Mouse (Mus musculus): ENCODE data around the gene Ints3. TPM values are rescaled to one million over a fixed set of nuclear protein-coding genes. Genes with fewer than 3 reads are reported as not detected.
A peak's percentile ranks its signal among the peaks of the same experiment; 100 is the strongest.

The Ints3 gene
- total RNA-seq, 1 experiment from 2014 or later = 21.7 TPM

DNA sequence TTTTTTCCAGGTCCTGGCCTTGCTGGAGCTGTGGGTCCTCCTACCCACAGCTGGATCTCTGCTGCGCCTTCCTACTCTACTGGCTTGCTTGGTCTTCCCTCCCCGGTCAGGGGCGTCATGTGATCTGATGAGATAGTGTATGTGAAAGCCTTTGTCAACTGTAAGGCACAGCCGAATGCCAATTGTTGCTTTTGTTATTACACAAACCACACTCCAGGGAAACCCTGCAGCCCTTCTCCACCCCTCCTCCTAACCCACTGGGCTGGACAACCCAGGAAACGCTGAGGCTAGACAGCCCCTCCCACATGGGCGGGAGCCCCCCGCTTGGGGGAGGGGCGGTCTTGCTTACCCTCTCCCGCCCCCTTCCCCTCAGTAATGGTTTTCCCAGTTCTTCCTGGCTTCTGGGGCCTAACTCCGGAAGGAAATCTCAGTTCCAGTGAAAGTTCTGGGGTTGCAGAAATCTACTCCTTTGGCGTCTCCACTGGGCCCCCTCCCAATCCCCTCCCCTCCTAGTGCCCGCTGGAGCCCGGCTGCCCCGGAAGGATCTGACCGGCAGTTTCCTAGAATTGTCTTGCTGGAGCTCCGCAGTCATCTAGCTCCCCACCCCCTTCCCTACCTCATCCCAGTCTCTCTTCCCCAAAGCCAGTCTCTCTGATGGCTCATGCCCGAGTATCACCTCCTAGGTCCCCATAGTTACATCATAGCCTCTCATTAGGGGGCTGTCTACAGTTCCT, 13.1 kb upstream of the Ints3 start:
- ATAC-seq (replicated peaks; ENCODE audit: low read depth, poor library complexity, severe bottlenecking) = peak; percentile 90

GRCm38 (mm10) chr3:90445417-90446200, 12.2 kb upstream of the Ints3 start:
- no peak for ATAC-seq (replicated peaks; ENCODE audit: low read depth, poor library complexity, severe bottlenecking)

DNA sequence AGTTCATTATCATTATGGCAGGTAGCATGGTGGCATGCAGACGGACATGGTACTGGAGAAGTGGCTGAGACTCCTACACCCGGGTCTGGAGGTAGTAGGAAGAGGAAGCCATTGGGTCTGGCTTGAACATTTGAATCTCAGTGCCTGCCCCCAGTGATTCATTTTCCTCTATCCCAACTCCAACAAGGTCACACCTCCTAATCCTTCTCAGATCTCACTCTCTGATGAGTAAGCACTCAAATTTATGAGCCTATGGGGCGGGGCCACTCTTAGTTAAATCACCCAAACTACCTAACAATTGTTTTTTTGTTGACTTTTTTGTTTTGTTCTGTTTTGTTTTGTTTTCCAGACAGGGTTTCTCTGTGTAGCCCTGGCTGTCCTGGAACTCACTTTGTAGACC, 10.6 kb upstream of the Ints3 start:
- ATAC-seq (replicated peaks; ENCODE audit: low read depth, poor library complexity, severe bottlenecking) = no peak

DNA sequence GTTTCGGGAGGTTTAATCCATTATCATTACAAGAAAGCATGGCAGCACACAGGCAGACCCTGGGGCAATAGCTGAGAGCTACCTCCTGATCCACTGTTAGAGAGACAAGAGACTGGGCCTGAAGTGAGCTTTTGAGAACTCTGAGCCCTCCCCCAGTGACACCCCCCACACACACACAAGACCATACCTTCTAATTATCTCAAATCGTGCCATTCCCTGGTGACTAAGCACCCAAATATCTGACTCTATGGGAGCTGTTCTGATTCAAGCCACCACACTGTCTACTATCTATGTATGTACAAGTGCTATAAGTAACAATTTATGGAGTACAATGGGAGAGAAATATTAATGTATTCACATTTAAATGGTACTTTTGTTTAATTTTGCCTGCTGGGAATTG, 7.3 kb upstream of the Ints3 start:
- ATAC-seq (replicated peaks; ENCODE audit: low read depth, poor library complexity, severe bottlenecking) = no peak

- ATAC-seq (replicated peaks; ENCODE audit: low read depth, poor library complexity, severe bottlenecking) = no peak
These were observed 3.7 kb upstream of the Ints3 start for GRCm38 (mm10) chr3:90437131-90437530.

- ATAC-seq (replicated peaks; ENCODE audit: low read depth, poor library complexity, severe bottlenecking) = no peak
These were observed 780 bp upstream of the Ints3 start for GRCm38 (mm10) chr3:90434073-90434730.

- ATAC-seq (replicated peaks; ENCODE audit: low read depth, poor library complexity, severe bottlenecking) = peak; percentile 30
These were observed 607 bp downstream of the Ints3 start for GRCm38 (mm10) chr3:90432811-90433219.

DNA sequence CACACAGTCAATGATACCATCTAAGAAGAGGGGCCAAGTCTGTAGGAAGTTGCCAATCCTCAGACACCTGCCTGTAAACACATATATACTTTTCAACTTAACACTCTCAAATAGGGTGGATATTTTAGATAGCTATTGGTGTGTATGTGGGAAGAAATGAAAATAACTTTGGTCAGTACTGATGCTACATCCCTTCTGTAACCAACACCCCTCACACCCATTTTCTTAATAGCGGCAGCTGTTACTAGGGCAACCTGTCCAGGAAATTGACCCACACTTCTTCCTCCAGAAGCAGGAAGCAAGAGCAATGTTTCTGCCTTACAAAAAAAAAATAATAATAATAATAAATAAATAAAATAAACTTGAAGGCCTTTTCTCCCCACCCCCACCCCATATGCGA, 1.1 kb downstream of the Ints3 start:
- no peak for ATAC-seq (replicated peaks; ENCODE audit: low read depth, poor library complexity, severe bottlenecking)

DNA sequence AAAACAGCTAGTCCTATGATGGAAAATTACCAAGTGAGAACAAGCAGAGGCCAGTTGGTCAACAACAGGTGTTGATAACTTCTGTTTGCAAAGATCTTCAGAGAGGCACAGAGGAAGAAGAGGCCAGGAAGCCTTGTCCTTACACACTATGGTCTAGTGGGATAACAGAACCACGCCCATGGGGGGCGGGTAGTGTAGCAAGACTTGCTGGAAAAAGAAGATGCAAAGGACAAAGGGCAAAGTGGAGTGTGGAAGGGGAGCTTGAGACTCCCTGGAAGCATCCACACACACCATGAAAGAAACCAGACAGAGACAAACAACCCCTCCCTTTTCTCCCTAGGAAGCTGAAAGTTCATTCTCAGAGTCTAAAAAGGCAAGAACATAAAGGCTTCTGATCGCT, 3.8 kb downstream of the Ints3 start:
- no peak for ATAC-seq (replicated peaks; ENCODE audit: low read depth, poor library complexity, severe bottlenecking)

GRCm38 (mm10) chr3:90428186-90428585, 5.2 kb downstream of the Ints3 start:
- ATAC-seq (replicated peaks; ENCODE audit: low read depth, poor library complexity, severe bottlenecking) = no peak

- ATAC-seq (replicated peaks; ENCODE audit: low read depth, poor library complexity, severe bottlenecking) = no peak
These were observed 5.8 kb downstream of the Ints3 start for GRCm38 (mm10) chr3:90427574-90427973.

DNA sequence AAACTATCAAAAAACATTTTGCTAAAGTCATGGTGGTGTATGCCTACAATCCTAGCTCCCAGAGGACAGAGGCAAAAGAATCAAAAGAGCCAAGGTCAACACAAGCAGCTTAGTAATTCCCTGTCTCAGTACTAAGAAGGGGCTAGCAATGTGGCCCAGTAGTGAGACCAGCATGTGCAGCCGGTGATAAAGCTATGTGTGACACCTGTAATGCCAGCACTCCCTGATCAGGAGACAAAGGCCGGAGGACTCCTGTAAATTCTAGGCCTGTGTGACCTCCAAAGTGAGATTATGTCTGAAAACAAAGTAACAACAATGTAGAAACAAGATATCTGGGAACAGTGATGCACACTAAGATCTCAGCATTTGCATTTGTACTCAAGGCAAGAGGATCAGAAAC, 7.9 kb downstream of the Ints3 start:
- ATAC-seq (replicated peaks; ENCODE audit: low read depth, poor library complexity, severe bottlenecking) = no peak

DNA sequence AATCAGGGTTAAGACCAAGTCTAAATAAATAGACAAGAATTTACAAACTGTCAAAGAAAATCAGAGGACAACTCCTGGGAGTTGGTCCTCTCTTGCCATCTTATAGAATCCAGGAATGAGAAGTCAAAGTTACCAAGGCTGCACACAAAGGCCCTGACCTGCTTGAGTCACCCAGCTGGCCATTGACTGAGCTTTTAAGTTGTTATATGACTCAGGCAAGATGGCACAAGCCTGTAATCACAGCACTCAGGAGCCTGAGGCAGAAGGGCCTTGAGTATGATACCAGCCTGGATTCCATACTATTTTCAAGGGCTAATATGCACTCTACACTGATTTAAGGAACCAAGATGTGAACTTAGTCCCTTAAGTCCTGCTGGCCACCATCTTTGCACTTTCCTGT, 9.9 kb downstream of the Ints3 start:
- ATAC-seq (replicated peaks; ENCODE audit: low read depth, poor library complexity, severe bottlenecking) = no peak

DNA sequence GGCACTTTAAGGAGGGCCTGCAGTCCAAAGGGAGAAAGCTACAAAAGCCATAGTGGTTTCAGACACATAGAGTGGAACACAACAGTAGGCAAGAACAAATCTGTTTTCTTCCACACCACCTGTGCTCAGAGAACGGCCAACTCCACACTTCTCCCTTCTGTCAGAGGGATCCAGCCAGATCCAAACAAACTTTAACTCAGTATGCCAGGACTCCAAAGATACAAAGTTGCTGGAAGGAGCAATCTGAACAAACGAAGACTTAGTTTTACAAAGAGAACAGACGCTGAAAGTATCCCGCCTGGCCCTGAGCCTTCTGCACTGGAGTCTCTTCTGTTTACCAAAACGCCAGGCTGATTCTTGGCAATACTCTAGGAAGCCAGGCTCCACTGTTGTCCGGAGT, 12.7 kb downstream of the Ints3 start:
- no peak for ATAC-seq (replicated peaks; ENCODE audit: low read depth, poor library complexity, severe bottlenecking)

- no peak for ATAC-seq (replicated peaks; ENCODE audit: low read depth, poor library complexity, severe bottlenecking)
These were observed 20.4 kb downstream of the Ints3 start for GRCm38 (mm10) chr3:90413011-90413396.

- peak; percentile 76 for ATAC-seq (replicated peaks; ENCODE audit: low read depth, poor library complexity, severe bottlenecking)
These were observed 21.0 kb downstream of the Ints3 start for GRCm38 (mm10) chr3:90412312-90413010.

- ATAC-seq (replicated peaks; ENCODE audit: low read depth, poor library complexity, severe bottlenecking) = peak; percentile 63
These were observed 24.7 kb downstream of the Ints3 start for GRCm38 (mm10) chr3:90408721-90409120.

- ATAC-seq (replicated peaks; ENCODE audit: low read depth, poor library complexity, severe bottlenecking) = no peak
These were observed 27.0 kb downstream of the Ints3 start for GRCm38 (mm10) chr3:90406414-90406813.

DNA sequence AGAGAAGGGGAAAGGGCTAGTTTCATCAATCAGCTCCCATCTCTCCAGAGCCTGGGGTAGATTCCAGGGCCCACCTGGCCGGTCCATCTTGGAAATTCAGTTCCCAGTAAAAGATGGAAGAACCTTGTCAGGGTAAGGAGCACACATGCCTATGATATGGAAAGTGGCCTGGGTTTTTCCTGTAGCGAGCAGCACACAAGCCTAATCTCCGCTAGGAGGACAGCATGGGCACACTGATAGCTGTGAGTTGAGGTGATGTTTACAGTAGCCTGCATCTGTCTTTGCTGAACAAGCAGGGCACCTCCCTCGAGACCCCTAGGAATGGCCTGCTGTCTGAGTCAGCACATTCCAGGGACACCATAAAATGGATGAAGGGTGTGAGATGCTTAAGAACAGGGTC, 28.8 kb downstream of the Ints3 start:
- no peak for ATAC-seq (replicated peaks; ENCODE audit: low read depth, poor library complexity, severe bottlenecking)

- ATAC-seq (replicated peaks; ENCODE audit: low read depth, poor library complexity, severe bottlenecking) = no peak
These were observed 29.3 kb downstream of the Ints3 start for GRCm38 (mm10) chr3:90404121-90404520.

DNA sequence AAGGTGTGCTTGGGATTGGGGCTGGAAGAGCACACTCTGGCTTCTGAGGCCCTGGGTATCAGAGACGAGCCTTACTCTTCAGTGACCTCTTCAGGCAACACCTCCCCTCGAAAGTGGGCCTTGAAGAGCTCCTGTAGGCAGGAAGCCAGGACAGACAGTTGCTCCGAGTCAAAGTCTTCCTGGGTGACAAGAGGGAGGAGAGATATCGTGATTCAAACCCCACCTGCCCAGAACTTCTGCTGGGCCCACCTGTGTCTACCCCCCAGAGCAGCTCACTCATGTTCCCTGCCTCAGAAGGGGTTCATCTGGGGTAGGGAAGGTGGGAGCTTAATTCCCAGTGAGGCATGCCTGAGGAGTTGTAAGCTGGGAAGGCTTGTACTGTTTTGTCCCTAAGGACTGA, 32.4 kb downstream of the Ints3 start:
- ATAC-seq (replicated peaks; ENCODE audit: low read depth, poor library complexity, severe bottlenecking) = no peak

All from common myeloid progenitor, adult 5-6 weeks (primary cell).